Comparison of ENCODE assay signal across 11 mouse cellular contexts in genomic region chr5:32997686-32998085, GRCm38 (mm10). TPM values are rescaled to one million over a fixed set of nuclear protein-coding genes. Genes with fewer than 3 reads are reported as not detected.
DNase-seq lines count a peak whose midpoint lies in the region; ATAC-seq and TF ChIP-seq lines count a peak whose summit lies in the region.
"Had no signal": no experiment of that assay in that cellular context is flagged by ENCODE, and none has a peak within 500 bp of the region (broad histone marks: within the 10 kb centered on the region; RNA-seq: fewer than 3 reads in every experiment).

No protein-coding gene starts in this region.

- no peak overlapping the region for H3K4me2 ChIP-seq in liver, postnatal 0 days (ENCODE audit: low read depth, low read length)
- no peak overlapping the region for H3K4me2 ChIP-seq in forebrain, embryonic 14.5 days (ENCODE audit: low read length)
- H3K4me2 ChIP-seq: hindbrain, embryonic 14.5 days; lung, embryonic 15.5 days had no signal

- H3K4me1 ChIP-seq in liver, postnatal 0 days (ENCODE audit: insufficient read depth): no peaks in the 10 kb centered on the region
- H3K4me1 ChIP-seq in forebrain, embryonic 14.5 days (ENCODE audit: control insufficient read depth, insufficient read depth, low read length): peaks cover 4% of the 10 kb centered on the region; the same call in 1 of the 2 replicates
- H3K4me1 ChIP-seq: lung, embryonic 15.5 days had no signal

- no peak overlapping the region for H3K9ac ChIP-seq in liver, postnatal 0 days (replicated peaks)
- no peak overlapping the region for H3K9ac ChIP-seq in forebrain, embryonic 14.5 days (ENCODE audit: low read length)
- H3K9ac ChIP-seq: hindbrain, embryonic 14.5 days; lung, embryonic 15.5 days had no signal

- TF ChIP-seq CTCF in liver, postnatal 0 days (IDR thresholded peaks at IDR 0.05; ENCODE audit: low read depth): no peak

- ATAC-seq in liver, postnatal 0 days: peak; percentile 54; the same call in 1 of the 2 replicates
- ATAC-seq in forebrain, embryonic 14.5 days: no peak
- no peak for ATAC-seq in frontal cortex, adult (ENCODE audit: low TSS enrichment)

- no peak for TF ChIP-seq EP300 in liver, postnatal 0 days (IDR thresholded peaks at IDR 0.05; ENCODE audit: low read depth)

- no peaks in the 10 kb centered on the region for H3K36me3 ChIP-seq in liver, postnatal 0 days (replicated peaks; ENCODE audit: insufficient read depth, low read length)
- no peaks in the 10 kb centered on the region for H3K36me3 ChIP-seq in forebrain, embryonic 14.5 days (ENCODE audit: control insufficient read depth, insufficient read depth, low read length)
- H3K36me3 ChIP-seq: lung, embryonic 15.5 days had no signal

- no peaks in the 10 kb centered on the region for H3K9me3 ChIP-seq in liver, postnatal 0 days (ENCODE audit: low read length)
- H3K9me3 ChIP-seq in forebrain, embryonic 14.5 days (replicated peaks; ENCODE audit: control insufficient read depth, low read length): no peaks in the 10 kb centered on the region
- H3K9me3 ChIP-seq: lung, embryonic 15.5 days had no signal

- no peak overlapping the region for H3K4me3 ChIP-seq in liver, postnatal 0 days (ENCODE audit: low read depth, low read length)
- H3K4me3 ChIP-seq in forebrain, embryonic 14.5 days (ENCODE audit: low read depth, low read length): no peak overlapping the region
- H3K4me3 ChIP-seq: gastrocnemius, adult 2 months; lung, embryonic 15.5 days had no signal

- H3K27ac ChIP-seq in liver, postnatal 0 days (ENCODE audit: low read depth): no peak overlapping the region
- no peak overlapping the region for H3K27ac ChIP-seq in forebrain, embryonic 14.5 days (ENCODE audit: low read depth, low read length)
- H3K27ac ChIP-seq: gastrocnemius, adult 2 months; lung, embryonic 15.5 days had no signal

- WGBS in liver, postnatal 0 days (ENCODE audit: insufficient replicate concordance): 17% methylated on average over 4 of the region's 4 CpGs
- WGBS in forebrain, embryonic 14.5 days: 66% methylated on average over 4 of the region's 4 CpGs

- peak; percentile 89 for DNase-seq in layer of hippocampus, adult 9-11 months
- no peak for DNase-seq in layer of hippocampus, postnatal 25 days (ENCODE audit: extremely low spot score in 1 of 2, low spot score in 1 of 2)
- peak; percentile 29 for DNase-seq in R1 (ENCODE audit: low read depth, low spot score)
- peak; percentile 65 for DNase-seq in liver, postnatal 0 days
- DNase-seq in spleen, adult 12 weeks (ENCODE audit: low spot score): peak; percentile 44
- DNase-seq in cerebellum, adult 9-10 months: no peak
- DNase-seq in forebrain, embryonic 14.5 days (ENCODE audit: low spot score): no peak
- DNase-seq: gastrocnemius, adult 2 months had no signal

- H3K27me3 ChIP-seq in liver, postnatal 0 days (ENCODE audit: insufficient read depth, low read length): no peaks in the 10 kb centered on the region
- no peaks in the 10 kb centered on the region for H3K27me3 ChIP-seq in forebrain, embryonic 14.5 days (replicated peaks; ENCODE audit: control insufficient read depth, insufficient read depth, low read length)
- H3K27me3 ChIP-seq: lung, embryonic 15.5 days had no signal

RNA-seq across cellular contexts. Expression of gene Ywhah, which starts 20.9 kb away (rescaled TPM):
- 1,000 to 10,000 TPM; 1,285 to 1,312 TPM for total RNA-seq in layer of hippocampus, postnatal 25 days (2021)
- polyA plus RNA-seq in liver, postnatal 0 days (2015; fragmentation: Nextera tagmentation; extraction: Ambion mirVana): 125 and 133 TPM in 2 replicates
- 521 and 612 TPM in 2 replicates for polyA plus RNA-seq in forebrain, embryonic 14.5 days (2014; fragmentation: Nextera tagmentation; extraction: Ambion mirVana)

Comparison
In these comparisons a context has a peak if more than half of its experiments do, and no peak if none do; other contexts are left out.
1. DNase-seq: peak in layer of hippocampus, adult 9-11 months (single experiment), R1 (single experiment), liver, postnatal 0 days (single experiment) and spleen, adult 12 weeks (single experiment); none in layer of hippocampus, postnatal 25 days (0 of 2), cerebellum, adult 9-10 months (single experiment) and forebrain, embryonic 14.5 days (single experiment).